Mouse (Mus musculus) neural tube, embryonic 11.5 days (tissue): ENCODE data around the gene Ttll11. TPM values are rescaled to one million over a fixed set of nuclear protein-coding genes. Genes with fewer than 3 reads are reported as not detected.

Source experiments
- ATAC-seq: fragments of 200-750 bp; cut with Nextera tagmentation; 2 replicates; pipeline ENCODE4 v1.8.0; 2017; ENCODE audit warnings: moderate number of reproducible peaks, mild to moderate bottlenecking, moderate TSS enrichment, moderate library complexity; ENCODE audit not compliant: insufficient read depth, low FRiP score, low TSS enrichment
- DNase-seq: peaks from one replicate; pipeline ENCODE4 v3.0.0-alpha.2; 2015; ENCODE audit warnings: low spot score
- H3K27ac ChIP-seq: fragments of 300-500 bp; sonication (generic); 2 replicates; pipeline ENCODE4 v1.5.1; 2014; ENCODE audit warnings: low read depth, mild to moderate bottlenecking, low read length
- H3K27me3 ChIP-seq: fragments of 300-500 bp; sonication (generic); 2 replicates; pipeline ENCODE4 v1.6.1; 2014; ENCODE audit warnings: mild to moderate bottlenecking, low read length, mixed read lengths; ENCODE audit not compliant: control insufficient read depth, insufficient read depth
- H3K36me3 ChIP-seq: fragments of 300-500 bp; sonication (generic); 2 replicates; pipeline ENCODE4 v1.6.1; 2014; ENCODE audit warnings: mild to moderate bottlenecking, low read length, moderate library complexity, mixed read lengths; ENCODE audit not compliant: control insufficient read depth, insufficient read depth
- H3K4me1 ChIP-seq: fragments of 300-500 bp; sonication (generic); 2 replicates; pipeline ENCODE4 v1.6.1; 2014; ENCODE audit warnings: low read length, mixed read lengths; ENCODE audit not compliant: control insufficient read depth, insufficient read depth
- H3K4me2 ChIP-seq: fragments of 300-500 bp; sonication (generic); 2 replicates; pipeline ENCODE4 v1.6.1; 2014; ENCODE audit warnings: low read depth, mild to moderate bottlenecking, moderate library complexity
- H3K4me3 ChIP-seq: fragments of 300-500 bp; sonication (generic); 2 replicates; pipeline ENCODE4 v1.5.1; 2014; ENCODE audit warnings: low read depth, low read length
- H3K9ac ChIP-seq: fragments of 300-500 bp; sonication (generic); 2 replicates; pipeline ENCODE4 v1.6.1; 2014; ENCODE audit warnings: mild to moderate bottlenecking, low read length
- H3K9me3 ChIP-seq: fragments of 300-500 bp; sonication (generic); 2 replicates; pipeline ENCODE4 v1.6.1; 2016; ENCODE audit warnings: low read length; ENCODE audit not compliant: control insufficient read depth
- WGBS: fragments of 180-500 bp; shearing (Covaris S2); extraction: QIAGEN DNeasy Blood & Tissue Kit; methylation state at CpG from one replicate; pipeline ENCODE4 v1.1.7; 2014; 5-methylcytosine and 5-hydroxymethylcytosine counted together
- polyA plus RNA-seq: library from polyadenylated mRNA; unstranded; fragments of >200 nt; fragmentation: Nextera tagmentation; extraction: Ambion mirVana; gene quantifications from 2 replicates; pipeline ENCODE4 v1.2.1, GENCODE M21; 2014

Ttll11 gene
- polyA plus RNA-seq, 1 experiment from 2014 or later: 2.1 TPM

GRCm38 (mm10) chr2:35884296-35884695 lies 95.4 kb downstream of the Ttll11 start:
- H3K36me3 ChIP-seq: no peaks in the 10 kb centered on the region
- no peak overlapping the region for H3K9ac ChIP-seq
- no peak overlapping the region for H3K4me2 ChIP-seq
- H3K4me3 ChIP-seq: no peak overlapping the region
- H3K27me3 ChIP-seq: no peaks in the 10 kb centered on the region
- WGBS: 42% methylated on average over 7 of the region's 7 CpGs
- no peaks in the 10 kb centered on the region for H3K9me3 ChIP-seq
- no peak for ATAC-seq
- H3K27ac ChIP-seq: no peak overlapping the region
- DNase-seq: no peak
- no peaks in the 10 kb centered on the region for H3K4me1 ChIP-seq

GRCm38 (mm10) chr2:35882336-35882987 lies 97.3 kb downstream of the Ttll11 start:
- Histone ChIP-seq H3K4me3 (no peak overlapping the region), H3K4me2 (no peak overlapping the region), H3K9ac (no peak overlapping the region), H3K36me3 (no peaks in the 10 kb centered on the region), H3K27me3 (no peaks in the 10 kb centered on the region), H3K27ac (no peak overlapping the region), H3K9me3 (no peaks in the 10 kb centered on the region), H3K4me1 (no peaks in the 10 kb centered on the region)
- 55% methylated on average over 9 of the region's 9 CpGs for WGBS
- no peak for ATAC-seq
- no peak for DNase-seq

GRCm38 (mm10) chr2:35881896-35882295 lies 97.8 kb downstream of the Ttll11 start:
- no peak for DNase-seq
- H3K27ac ChIP-seq: no peak overlapping the region
- H3K4me3 ChIP-seq: no peak overlapping the region
- H3K9ac ChIP-seq: no peak overlapping the region
- H3K4me2 ChIP-seq: no peak overlapping the region
- WGBS: 90% methylated on average over 9 of the region's 9 CpGs
- no peaks in the 10 kb centered on the region for H3K27me3 ChIP-seq
- no peak for ATAC-seq
- no peaks in the 10 kb centered on the region for H3K9me3 ChIP-seq
- H3K36me3 ChIP-seq: no peaks in the 10 kb centered on the region
- no peaks in the 10 kb centered on the region for H3K4me1 ChIP-seq

- ATAC-seq: no peak
- H3K9ac ChIP-seq: no peak overlapping the region
These were observed 99.4 kb downstream of the Ttll11 start for GRCm38 (mm10) chr2:35880362-35880761.

GRCm38 (mm10) chr2:35879887-35880286 lies 99.8 kb downstream of the Ttll11 start:
- WGBS: 88% methylated on average over 4 of the region's 4 CpGs
- H3K27ac ChIP-seq: no peak overlapping the region

More at GRCm38 (mm10) chr2:35880362-35880761, 99.4 kb downstream of the Ttll11 start:
- 62% methylated on average over 7 of the region's 7 CpGs for WGBS
- Histone ChIP-seq H3K9me3 (no peaks in the 10 kb centered on the region), H3K27me3 (no peaks in the 10 kb centered on the region), H3K4me2 (no peak overlapping the region), H3K36me3 (no peaks in the 10 kb centered on the region), H3K4me3 (no peak overlapping the region), H3K27ac (no peak overlapping the region), H3K4me1 (no peaks in the 10 kb centered on the region)
- DNase-seq: no peak

GRCm38 (mm10) chr2:35878506-35878905 lies 101.2 kb downstream of the Ttll11 start:
- H3K9me3 ChIP-seq: no peaks in the 10 kb centered on the region
- DNase-seq: no peak
- no peak overlapping the region for H3K9ac ChIP-seq
- no peaks in the 10 kb centered on the region for H3K27me3 ChIP-seq
- H3K4me1 ChIP-seq: no peaks in the 10 kb centered on the region
- H3K4me2 ChIP-seq: no peak overlapping the region
- H3K27ac ChIP-seq: no peak overlapping the region
- no peak for ATAC-seq
- H3K4me3 ChIP-seq: no peak overlapping the region
- H3K36me3 ChIP-seq: no peaks in the 10 kb centered on the region
- WGBS: 97% methylated on average over 3 of the region's 3 CpGs

More at GRCm38 (mm10) chr2:35879887-35880286, 99.8 kb downstream of the Ttll11 start:
- no peaks in the 10 kb centered on the region for H3K9me3 ChIP-seq
- no peaks in the 10 kb centered on the region for H3K36me3 ChIP-seq
- no peaks in the 10 kb centered on the region for H3K4me1 ChIP-seq
- DNase-seq (no peak), ATAC-seq (no peak)
- H3K27me3 ChIP-seq: no peaks in the 10 kb centered on the region
- no peak overlapping the region for H3K4me2 ChIP-seq
- no peak overlapping the region for H3K9ac ChIP-seq
- H3K4me3 ChIP-seq: no peak overlapping the region

GRCm38 (mm10) chr2:35875572-35875971 lies 104.1 kb downstream of the Ttll11 start:
- DNase-seq (no peak), ATAC-seq (no peak)
- no peak overlapping the region for H3K4me2 ChIP-seq
- no peak overlapping the region for H3K4me3 ChIP-seq
- no peaks in the 10 kb centered on the region for H3K27me3 ChIP-seq
- no peak overlapping the region for H3K9ac ChIP-seq
- no peaks in the 10 kb centered on the region for H3K36me3 ChIP-seq
- H3K4me1 ChIP-seq: no peaks in the 10 kb centered on the region
- H3K9me3 ChIP-seq: no peaks in the 10 kb centered on the region
- H3K27ac ChIP-seq: no peak overlapping the region
- WGBS: 91% methylated on average over 7 of the region's 7 CpGs

GRCm38 (mm10) chr2:35874421-35874820 lies 105.3 kb downstream of the Ttll11 start:
- no peak overlapping the region for H3K27ac ChIP-seq

GRCm38 (mm10) chr2:35869165-35869564 lies 110.5 kb downstream of the Ttll11 start:
- Histone ChIP-seq H3K9me3 (no peaks in the 10 kb centered on the region), H3K4me1 (no peaks in the 10 kb centered on the region), H3K9ac (no peak overlapping the region), H3K4me2 (no peak overlapping the region), H3K27me3 (no peaks in the 10 kb centered on the region), H3K27ac (no peak overlapping the region), H3K4me3 (no peak overlapping the region), H3K36me3 (no peaks in the 10 kb centered on the region)
- ATAC-seq: no peak
- 60% methylated on average over 2 of the region's 2 CpGs for WGBS
- no peak for DNase-seq

More at GRCm38 (mm10) chr2:35874421-35874820, 105.3 kb downstream of the Ttll11 start:
- ATAC-seq (no peak), DNase-seq (no peak)
- Histone ChIP-seq H3K4me1 (no peaks in the 10 kb centered on the region), H3K4me2 (no peak overlapping the region), H3K9me3 (no peaks in the 10 kb centered on the region), H3K27me3 (no peaks in the 10 kb centered on the region), H3K36me3 (no peaks in the 10 kb centered on the region), H3K4me3 (no peak overlapping the region), H3K9ac (no peak overlapping the region)
- 85% methylated on average over 8 of the region's 8 CpGs for WGBS
